Mouse (Mus musculus) small intestine, adult 2 months (tissue): ENCODE results near the gene Dapk1.

Experiments
- CTCF ChIP-seq: fragments of 200-500 bp; IDR thresholded peaks from 2 replicates; pipeline ENCODE4 v1.5.1; 2012; ENCODE audit warnings: low read depth, mild to moderate bottlenecking, control low read depth, inconsistent platforms, low read length, moderate library complexity, mixed read lengths; ENCODE audit not compliant: insufficient replicate concordance, insufficient read length; ENCODE audit errors: extremely low read depth
- POLR2A ChIP-seq: fragments of 200-500 bp; IDR thresholded peaks from 2 replicates; pipeline ENCODE4 v1.6.1; 2012; ENCODE audit warnings: low read depth, mild to moderate bottlenecking, control low read depth, inconsistent platforms, low read length, moderate library complexity

DNA sequence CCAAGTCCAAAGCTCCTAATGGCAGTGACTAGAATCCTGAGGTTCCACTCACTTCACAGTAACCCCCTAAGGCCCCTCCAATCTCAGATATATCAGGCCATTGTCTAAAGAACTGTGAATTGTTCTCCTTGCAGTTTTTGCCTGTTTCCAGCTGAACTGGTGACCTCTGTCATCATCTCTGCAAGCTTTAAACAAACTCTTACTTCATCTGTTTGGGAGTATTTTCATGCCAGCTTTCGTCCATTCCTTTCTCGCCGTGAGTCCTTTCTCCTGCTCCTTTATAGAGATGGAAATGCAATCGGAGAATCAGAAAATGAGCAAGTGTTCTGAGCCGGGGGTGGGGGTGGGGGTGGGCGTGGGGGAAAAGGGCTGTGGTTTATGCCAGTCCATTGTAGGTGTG is 107.4 kb downstream of the Dapk1 start:
- no peak for TF ChIP-seq CTCF
- no peak for TF ChIP-seq POLR2A
